ENCODE assay signal across 1 mouse cellular context in genomic region chr3:137869395-137869794, GRCm38 (mm10).
TF ChIP-seq lines count a peak whose summit lies in the region.

No protein-coding gene starts in this region.

TF ChIP-seq in CH12.LX, 34 proteins besides CTCF, POLR2A, EP300 and RAD21:
- TF ChIP-seq GABPA (IDR thresholded peaks at IDR 0.05; ENCODE audit: insufficient replicate concordance, low read depth, low read length), result no peak
- TF ChIP-seq ETS1 (conservative IDR thresholded peaks at IDR 0.05; ENCODE audit: low read depth, low read length), result no peak
- no peak for TF ChIP-seq ZC3H11A (IDR thresholded peaks at IDR 0.05; ENCODE audit: low read depth, low read length)
- no peak for TF ChIP-seq USF1 (IDR thresholded peaks at IDR 0.05; ENCODE audit: low read depth, low read length)
- TF ChIP-seq MYC (IDR thresholded peaks at IDR 0.05; ENCODE audit: low read depth, low read length), result no peak
- TF ChIP-seq NELFE (IDR thresholded peaks at IDR 0.05; ENCODE audit: low read depth, low read length), result no peak
- TF ChIP-seq MEF2A (IDR thresholded peaks at IDR 0.05; ENCODE audit: borderline replicate concordance, low read depth, low read length), result no peak
- no peak for TF ChIP-seq ELF1 (IDR thresholded peaks at IDR 0.05; ENCODE audit: low read depth, low read length)
TF ChIP-seq in CH12.LX: peak in this region for 0.
